Mouse (Mus musculus): ENCODE results near the gene Cmip.

Gene Cmip

GRCm38 (mm10) chr8:117338678-117339077, 81.8 kb downstream of the Cmip start:
- TF ChIP-seq GATA4 (IDR thresholded peaks at IDR 0.05; ENCODE audit: insufficient replicate concordance, low read length) = no peak

GRCm38 (mm10) chr8:117339296-117339957, 82.6 kb downstream of the Cmip start:
- TF ChIP-seq GATA4 (IDR thresholded peaks at IDR 0.05; ENCODE audit: insufficient replicate concordance, low read length) = peak; percentile 95

DNA sequence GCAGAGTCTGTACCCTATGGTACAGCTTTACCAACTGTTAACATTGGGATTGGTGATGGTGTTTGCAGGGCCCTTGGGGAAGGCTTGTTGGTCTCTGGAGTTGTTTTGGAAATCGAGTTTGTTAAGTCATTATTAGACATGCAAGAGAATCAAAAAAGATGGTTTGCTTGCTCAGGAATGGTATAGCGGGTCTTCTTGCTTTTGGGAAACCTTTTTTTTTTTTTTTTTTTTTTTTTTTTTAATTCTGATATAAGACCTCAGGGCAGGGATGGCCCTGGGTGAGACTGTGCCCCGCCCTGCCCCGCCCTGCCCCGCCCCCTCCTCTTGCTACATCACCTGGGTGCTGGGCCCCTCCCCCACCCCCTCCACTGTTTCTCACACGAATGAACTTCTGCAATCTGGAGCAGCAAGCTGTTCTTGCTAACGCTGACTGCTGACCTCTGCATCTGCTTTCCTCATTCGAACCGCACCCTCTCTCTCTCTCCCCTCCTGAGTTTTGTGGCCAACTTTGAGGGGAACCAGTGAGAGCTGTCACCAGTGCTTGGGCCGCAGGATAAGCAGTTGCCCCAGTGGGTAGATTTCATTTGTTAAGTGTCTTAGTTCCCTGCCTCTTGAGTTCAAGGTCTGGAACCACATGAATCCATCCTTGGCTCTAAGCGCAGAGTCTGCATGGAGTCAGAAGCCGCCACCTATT, 83.2 kb downstream of the Cmip start:
- no peak for TF ChIP-seq GATA4 (IDR thresholded peaks at IDR 0.05; ENCODE audit: insufficient replicate concordance, low read length)

- peak; percentile 54; the same call in 1 of the 2 replicates for TF ChIP-seq GATA4 (IDR thresholded peaks at IDR 0.05; ENCODE audit: insufficient replicate concordance, low read length)
These were observed 83.9 kb downstream of the Cmip start for GRCm38 (mm10) chr8:117340800-117341199.

DNA sequence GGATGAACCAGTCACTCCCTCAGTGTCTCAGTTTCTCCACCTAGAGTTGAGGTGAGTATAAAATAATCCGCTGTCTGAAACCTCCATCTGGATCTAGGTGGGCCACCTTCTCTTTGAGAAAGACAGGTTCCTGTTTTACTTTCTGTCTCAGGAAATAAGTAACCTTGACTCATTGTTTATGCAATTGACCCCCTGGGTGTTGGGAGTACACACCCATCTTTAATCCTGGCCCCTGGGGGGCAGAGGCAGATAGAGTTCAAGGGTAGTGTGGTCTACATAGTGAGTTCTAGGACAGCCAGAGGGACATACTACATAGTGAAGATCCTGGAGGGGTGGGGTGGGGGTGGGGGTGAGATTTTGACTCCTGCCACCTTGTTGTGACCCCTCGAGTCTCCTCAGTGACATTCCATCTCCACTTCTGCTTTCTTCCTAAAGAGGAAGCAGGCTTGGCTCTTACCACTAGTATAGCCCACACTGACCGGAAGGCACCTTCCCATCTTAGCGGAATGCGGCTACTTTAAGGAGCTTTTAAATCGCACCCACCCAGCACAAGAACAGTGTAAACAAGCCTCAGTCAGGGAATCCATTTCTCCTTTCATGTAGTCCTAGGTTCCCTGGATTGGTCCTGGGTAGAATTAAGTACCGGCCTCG, 86.0 kb downstream of the Cmip start:
- no peak for TF ChIP-seq GATA4 (IDR thresholded peaks at IDR 0.05; ENCODE audit: insufficient replicate concordance, low read length)

- TF ChIP-seq GATA4 (IDR thresholded peaks at IDR 0.05; ENCODE audit: insufficient replicate concordance, low read length) = no peak
These were observed 86.6 kb downstream of the Cmip start for GRCm38 (mm10) chr8:117343484-117343883.

DNA sequence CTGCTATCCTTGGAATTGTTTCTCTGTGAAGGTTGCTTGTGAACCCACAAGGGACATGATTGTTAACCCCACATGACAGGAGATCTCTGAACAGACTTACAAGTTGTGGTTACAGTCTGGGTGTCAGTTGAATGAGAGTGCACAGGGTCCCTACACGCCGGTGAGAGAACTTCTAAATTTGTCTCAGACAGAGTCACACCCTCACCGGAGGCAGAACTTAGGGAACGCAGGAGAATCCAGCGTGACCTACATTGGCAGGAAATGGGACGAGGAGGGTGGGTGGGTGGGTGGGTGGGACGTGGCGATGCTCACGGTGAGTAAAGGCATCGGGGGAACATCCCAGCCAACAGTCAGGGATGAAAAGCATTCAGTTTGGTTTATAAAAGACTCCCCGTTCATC, 88.0 kb downstream of the Cmip start:
- TF ChIP-seq GATA4 (IDR thresholded peaks at IDR 0.05; ENCODE audit: insufficient replicate concordance, low read length) = no peak

- no peak for TF ChIP-seq GATA4 (IDR thresholded peaks at IDR 0.05; ENCODE audit: insufficient replicate concordance, low read length)
These were observed 88.5 kb downstream of the Cmip start for GRCm38 (mm10) chr8:117345376-117345775.

GRCm38 (mm10) chr8:117347556-117347955, 90.7 kb downstream of the Cmip start:
- no peak for TF ChIP-seq GATA4 (IDR thresholded peaks at IDR 0.05; ENCODE audit: insufficient replicate concordance, low read length)

DNA sequence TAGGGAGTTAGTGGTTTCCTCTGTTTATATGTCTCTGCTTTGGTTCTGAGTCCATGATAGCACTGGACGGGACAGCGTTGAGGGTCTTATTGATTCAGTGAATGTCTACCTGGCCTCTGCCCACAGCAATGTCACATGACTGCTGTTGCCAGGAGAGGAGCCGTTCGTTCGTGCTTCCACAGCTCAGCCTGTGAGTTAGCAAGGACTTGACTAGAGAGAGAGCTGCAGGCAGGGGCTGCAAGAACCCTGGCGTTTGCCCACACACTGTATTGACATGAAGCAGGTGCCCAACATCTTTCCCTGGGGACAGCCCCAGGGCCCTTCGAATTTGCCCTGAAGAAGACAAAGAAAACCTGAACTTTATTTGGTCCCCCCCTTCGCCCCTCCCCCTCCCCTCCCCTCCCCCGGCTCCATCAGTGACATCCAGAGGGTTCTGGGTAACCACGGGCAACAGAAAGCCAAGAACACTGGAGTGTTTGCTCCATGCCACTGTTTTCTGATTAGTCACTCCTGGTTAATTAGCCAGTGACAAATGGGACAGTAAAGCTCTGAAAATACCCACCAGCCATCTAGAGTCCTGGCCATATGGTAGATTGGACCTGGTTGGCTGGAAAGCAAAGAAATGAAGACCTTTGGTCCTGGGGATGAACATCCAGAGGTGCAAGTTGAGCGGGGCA, 92.0 kb downstream of the Cmip start:
- TF ChIP-seq GATA4 (IDR thresholded peaks at IDR 0.05; ENCODE audit: insufficient replicate concordance, low read length) = no peak

DNA sequence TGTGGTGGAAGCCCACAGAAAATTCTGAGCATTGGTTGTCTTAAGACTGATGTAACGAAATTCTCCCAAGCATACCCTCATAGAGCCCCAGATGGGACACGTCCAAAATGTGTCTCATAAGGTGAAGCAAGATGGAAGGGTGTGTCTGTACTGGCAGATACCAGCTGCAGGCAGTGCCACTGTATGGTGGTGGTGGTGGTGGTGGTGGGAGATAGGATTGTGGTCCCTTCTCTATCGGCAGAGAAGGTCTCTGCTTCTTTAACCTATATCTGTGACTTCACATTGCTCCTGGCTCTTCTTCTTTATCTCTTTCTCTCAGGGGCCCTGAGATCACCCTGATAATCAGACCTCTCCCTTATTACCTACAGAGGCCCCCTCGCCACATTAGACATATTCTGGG, 92.7 kb downstream of the Cmip start:
- TF ChIP-seq GATA4 (IDR thresholded peaks at IDR 0.05; ENCODE audit: insufficient replicate concordance, low read length) = no peak

DNA sequence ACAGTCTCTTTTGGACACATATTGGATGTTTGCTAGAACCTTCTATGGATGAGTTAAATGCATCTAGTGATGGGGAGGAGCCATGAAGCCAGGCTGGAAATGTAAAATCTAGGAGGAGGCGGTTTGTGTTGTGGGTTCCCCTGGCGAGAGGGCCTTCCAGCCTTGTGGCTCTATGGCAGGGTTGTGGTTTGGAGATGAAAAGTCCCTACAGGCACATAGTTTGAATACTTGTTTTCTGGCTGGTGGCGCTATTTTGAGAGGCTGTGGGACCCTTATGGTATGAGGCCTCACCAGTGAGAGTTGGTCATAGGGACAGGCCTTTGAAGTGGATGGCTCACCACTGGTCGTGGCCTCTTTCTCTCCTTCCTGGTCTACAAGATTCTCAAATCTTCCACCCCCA, 95.2 kb downstream of the Cmip start:
- no peak for TF ChIP-seq GATA4 (IDR thresholded peaks at IDR 0.05; ENCODE audit: insufficient replicate concordance, low read length)

DNA sequence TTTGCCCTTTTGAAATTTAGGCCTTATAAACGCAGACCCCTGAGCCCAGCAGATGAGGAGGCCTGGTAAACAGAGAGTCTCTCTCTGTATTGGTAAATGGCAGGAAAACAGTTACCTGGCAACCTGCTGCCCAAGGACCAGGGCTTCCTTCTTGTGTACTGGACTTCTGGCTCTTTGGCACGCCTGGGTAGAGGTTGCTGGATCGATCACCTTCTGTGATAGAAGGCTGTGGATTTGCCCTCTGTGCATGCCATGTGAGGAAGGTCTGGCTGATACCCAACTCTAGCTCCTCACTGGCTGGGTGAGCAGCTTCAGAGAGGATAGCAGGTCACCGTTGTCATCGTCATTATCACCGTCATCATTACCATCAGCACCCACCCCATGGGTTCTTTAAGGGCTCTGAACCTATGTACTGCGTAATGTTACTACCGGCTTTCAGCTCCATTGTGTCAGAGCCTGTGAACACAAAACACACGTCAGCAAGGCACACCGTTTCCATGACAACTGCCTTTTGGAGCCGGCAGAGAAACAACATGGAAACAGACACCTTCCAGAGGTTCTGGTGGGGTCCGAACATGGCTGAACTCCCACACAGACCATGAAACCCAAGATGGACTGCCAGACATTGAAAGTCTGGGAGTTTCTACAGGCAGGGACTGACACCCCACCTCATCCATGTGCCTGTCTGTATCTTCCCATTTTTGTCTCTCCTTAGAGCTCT, 98.4 kb downstream of the Cmip start:
- TF ChIP-seq GATA4 (IDR thresholded peaks at IDR 0.05; ENCODE audit: insufficient replicate concordance, low read length) = no peak

- no peak for TF ChIP-seq GATA4 (IDR thresholded peaks at IDR 0.05; ENCODE audit: insufficient replicate concordance, low read length)
These were observed 99.3 kb downstream of the Cmip start for GRCm38 (mm10) chr8:117356109-117356672.
